Mouse (Mus musculus) embryonic facial prominence, embryonic 13.5 days (tissue): Measurements from ENCODE around the gene Sik2. TPM values are rescaled to one million over a fixed set of nuclear protein-coding genes. Genes with fewer than 3 reads are reported as not detected.

Source experiments
- ATAC-seq: fragments of 200-750 bp; cut with Nextera tagmentation; 2 replicates; pipeline ENCODE4 v1.8.0; 2017; ENCODE audit warnings: low read depth; ENCODE audit not compliant: insufficient number of reproducible peaks, insufficient read depth, low FRiP score, low TSS enrichment
- H3K27ac ChIP-seq: fragments of 300-500 bp; sonication (generic); 2 replicates; pipeline ENCODE4 v1.5.1; 2015; ENCODE audit warnings: moderate library complexity, mild to moderate bottlenecking, inconsistent platforms
- H3K27me3 ChIP-seq: fragments of 300-500 bp; sonication (generic); 2 replicates; pipeline ENCODE4 v1.6.1; 2015; ENCODE audit warnings: mild to moderate bottlenecking, inconsistent platforms
- H3K36me3 ChIP-seq: fragments of 300-500 bp; sonication (generic); 2 replicates; pipeline ENCODE4 v1.6.1; 2015; ENCODE audit warnings: mild to moderate bottlenecking, inconsistent platforms
- H3K4me1 ChIP-seq: fragments of 300-500 bp; sonication (generic); 2 replicates; pipeline ENCODE4 v1.6.1; 2015; ENCODE audit warnings: inconsistent platforms
- H3K4me2 ChIP-seq: fragments of 300-500 bp; sonication (generic); 2 replicates; pipeline ENCODE4 v1.6.1; 2015; ENCODE audit warnings: moderate library complexity, mild to moderate bottlenecking, inconsistent platforms
- H3K4me3 ChIP-seq: fragments of 300-500 bp; sonication (generic); 2 replicates; pipeline ENCODE4 v1.5.1; 2015; ENCODE audit warnings: mild to moderate bottlenecking, inconsistent platforms
- H3K9ac ChIP-seq: fragments of 300-500 bp; sonication (generic); 2 replicates; pipeline ENCODE4 v1.6.1; 2015; ENCODE audit warnings: mild to moderate bottlenecking, inconsistent platforms
- H3K9me3 ChIP-seq: fragments of 300-500 bp; sonication (generic); 2 replicates; pipeline ENCODE4 v1.6.1; 2016; ENCODE audit warnings: inconsistent platforms
- WGBS: fragments of 180-500 bp; shearing (Covaris S2); methylation state at CpG from one replicate; pipeline ENCODE4 v1.1.7; 2015; ENCODE audit warnings: mixed read lengths; 5-methylcytosine and 5-hydroxymethylcytosine counted together
- polyA plus RNA-seq: library from polyadenylated mRNA; unstranded; fragments of >200 nt; fragmentation: Nextera tagmentation; extraction: Ambion mirVana; gene quantifications from 2 replicates; pipeline ENCODE4 v1.2.1, GENCODE M21; 2015

Gene Sik2
- polyA plus RNA-seq, 1 experiment from 2014 or later = 19.4 TPM

GRCm38 (mm10) chr9:50941804-50942401 lies 67.0 kb downstream of the Sik2 start:
- Histone ChIP-seq H3K36me3 (no peaks in the 10 kb centered on the region), H3K27ac (no peak overlapping the region), H3K27me3 (no peaks in the 10 kb centered on the region), H3K9me3 (no peaks in the 10 kb centered on the region), H3K4me2 (no peak overlapping the region), H3K4me1 (no peaks in the 10 kb centered on the region), H3K4me3 (no peak overlapping the region), H3K9ac (no peak overlapping the region)
- WGBS = 69% methylated on average over 3 of the region's 3 CpGs
- ATAC-seq = no peak

- Histone ChIP-seq H3K9me3 (no peaks in the 10 kb centered on the region), H3K4me2 (no peak overlapping the region), H3K9ac (no peak overlapping the region), H3K27me3 (no peaks in the 10 kb centered on the region), H3K36me3 (peaks cover 29% of the 10 kb centered on the region), H3K4me1 (no peaks in the 10 kb centered on the region), H3K27ac (no peak overlapping the region), H3K4me3 (no peak overlapping the region)
- no peak for ATAC-seq
Observed at GRCm38 (mm10) chr9:50929986-50930385, 78.9 kb downstream of the Sik2 start.

DNA sequence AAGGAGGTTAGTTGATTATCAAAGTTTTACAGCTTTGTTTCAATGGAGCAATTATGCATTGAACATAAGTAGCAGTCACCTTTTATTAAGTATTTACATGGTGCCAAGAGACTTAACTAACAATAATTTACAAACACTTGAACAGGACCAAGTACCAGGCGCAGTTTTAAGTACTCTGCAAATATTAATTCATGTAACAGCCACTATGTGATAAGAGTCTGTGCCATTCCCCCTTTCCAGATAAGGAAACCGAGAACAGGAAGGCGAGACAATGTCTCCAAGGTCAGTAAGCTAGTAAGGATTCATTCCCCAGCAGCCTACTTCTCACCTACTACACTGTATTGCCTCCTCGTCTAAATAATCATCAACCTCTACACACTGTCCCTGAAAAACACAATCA lies 83.1 kb downstream of the Sik2 start:
- Histone ChIP-seq H3K27me3 (no peaks in the 10 kb centered on the region), H3K4me3 (no peak overlapping the region), H3K9me3 (no peaks in the 10 kb centered on the region), H3K27ac (no peak overlapping the region), H3K36me3 (peaks cover 7% of the 10 kb centered on the region; the same call in 1 of the 2 replicates), H3K9ac (no peak overlapping the region), H3K4me2 (no peak overlapping the region), H3K4me1 (peaks cover 6% of the 10 kb centered on the region)
- WGBS = 93% methylated on average over 4 of the region's 4 CpGs
- no peak for ATAC-seq

DNA sequence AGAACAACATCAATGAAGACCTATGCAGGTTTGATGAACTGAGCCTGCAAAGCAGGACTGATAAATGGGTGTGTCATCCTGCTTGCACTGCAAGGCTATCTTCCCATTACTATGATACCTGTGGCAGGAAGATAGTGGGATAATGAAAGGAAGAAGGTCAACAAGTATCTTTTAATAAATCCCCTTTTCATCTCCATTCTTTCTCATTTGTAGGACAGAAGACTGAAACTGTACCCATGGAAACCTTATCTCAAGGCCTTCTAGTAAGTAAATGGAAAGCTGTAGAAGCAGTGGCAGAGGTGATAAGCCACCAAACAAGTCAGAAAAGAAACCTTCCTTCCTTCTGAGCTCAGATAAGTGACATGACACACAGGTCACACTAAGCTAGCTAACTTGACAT lies 84.4 kb downstream of the Sik2 start:
- peaks cover 5% of the 10 kb centered on the region; the same call in 1 of the 2 replicates for H3K36me3 ChIP-seq
- no peaks in the 10 kb centered on the region for H3K27me3 ChIP-seq
- no peak overlapping the region for H3K4me2 ChIP-seq
- H3K27ac ChIP-seq = no peak overlapping the region
- no peak overlapping the region for H3K4me3 ChIP-seq
- H3K9me3 ChIP-seq = no peaks in the 10 kb centered on the region
- ATAC-seq = no peak
- peaks cover 8% of the 10 kb centered on the region for H3K4me1 ChIP-seq
- no peak overlapping the region for H3K9ac ChIP-seq

DNA sequence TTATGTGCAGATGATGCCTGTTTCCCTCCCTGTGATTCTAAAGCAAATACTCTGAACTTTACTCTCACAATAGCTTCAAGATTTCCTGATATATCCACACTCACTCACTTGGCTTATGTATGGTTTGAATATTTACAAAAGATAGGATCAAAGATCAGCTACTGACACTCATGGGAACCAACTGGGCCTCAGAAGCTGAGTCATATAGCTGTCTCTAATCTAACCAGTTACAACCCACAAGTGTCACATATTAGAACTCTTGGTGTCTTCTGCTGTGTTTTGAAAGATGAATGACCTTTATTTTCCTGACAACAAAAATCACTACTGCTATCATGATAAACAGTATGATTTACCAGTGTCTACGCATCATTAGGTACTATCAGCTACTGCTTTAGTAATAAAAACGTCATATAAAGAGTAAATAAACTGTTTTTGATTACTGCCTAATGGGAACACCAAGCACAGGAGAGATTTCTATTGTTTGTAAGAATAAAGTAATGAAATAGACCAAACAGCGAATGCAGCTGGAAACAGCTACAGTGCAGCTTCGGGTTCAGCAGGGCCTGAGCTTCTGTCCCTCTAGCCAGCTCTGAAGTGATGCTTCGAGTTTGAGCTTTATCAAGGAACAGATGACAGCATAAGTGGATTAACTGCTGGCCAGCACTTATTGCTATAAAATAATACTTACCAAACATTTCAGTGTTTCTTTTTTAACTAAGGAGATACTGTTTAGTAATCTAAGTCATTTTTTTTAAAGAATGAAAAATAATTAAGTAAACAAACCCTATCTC lies 86.3 kb downstream of the Sik2 start:
- 74% methylated on average over 5 of the region's 5 CpGs for WGBS
- Histone ChIP-seq H3K9ac (no peak overlapping the region), H3K27ac (no peak overlapping the region), H3K4me2 (no peak overlapping the region), H3K4me3 (no peak overlapping the region), H3K9me3 (no peaks in the 10 kb centered on the region), H3K36me3 (0 out of 2 replicates have a peak, but pooled peaks cover under 1% of the 10 kb centered on the region), H3K27me3 (no peaks in the 10 kb centered on the region), H3K4me1 (peaks cover 8% of the 10 kb centered on the region)
- ATAC-seq = no peak

- Histone ChIP-seq H3K4me3 (no peak overlapping the region), H3K27ac (peak overlapping the region; percentile 57; the same call in 1 of the 2 replicates), H3K9me3 (no peaks in the 10 kb centered on the region), H3K4me2 (no peak overlapping the region), H3K36me3 (no peaks in the 10 kb centered on the region), H3K4me1 (peaks cover 8% of the 10 kb centered on the region), H3K27me3 (no peaks in the 10 kb centered on the region), H3K9ac (no peak overlapping the region)
- ATAC-seq = no peak
- WGBS = 73% methylated on average over 3 of the region's 3 CpGs
Observed at GRCm38 (mm10) chr9:50920933-50921895, 87.7 kb downstream of the Sik2 start.

- Histone ChIP-seq H3K27ac (no peak overlapping the region), H3K36me3 (0 out of 2 replicates have a peak, but pooled peaks cover 9% of the 10 kb centered on the region), H3K9ac (no peak overlapping the region), H3K27me3 (no peaks in the 10 kb centered on the region), H3K4me3 (no peak overlapping the region), H3K9me3 (no peaks in the 10 kb centered on the region), H3K4me2 (no peak overlapping the region), H3K4me1 (peaks cover 8% of the 10 kb centered on the region)
- ATAC-seq = no peak
- WGBS = over 99% methylated on average over 2 of the region's 2 CpGs
Observed at GRCm38 (mm10) chr9:50919554-50919953, 89.3 kb downstream of the Sik2 start.

GRCm38 (mm10) chr9:50918131-50918530 lies 90.7 kb downstream of the Sik2 start:
- no peak overlapping the region for H3K4me2 ChIP-seq
- peaks cover 8% of the 10 kb centered on the region for H3K4me1 ChIP-seq
- H3K4me3 ChIP-seq = no peak overlapping the region
- H3K9ac ChIP-seq = no peak overlapping the region
- H3K27ac ChIP-seq = no peak overlapping the region
- WGBS = 81% methylated on average over 3 of the region's 3 CpGs
- H3K36me3 ChIP-seq = 0 out of 2 replicates have a peak, but pooled peaks cover 14% of the 10 kb centered on the region
- no peak for ATAC-seq
- H3K27me3 ChIP-seq = no peaks in the 10 kb centered on the region
- H3K9me3 ChIP-seq = no peaks in the 10 kb centered on the region

DNA sequence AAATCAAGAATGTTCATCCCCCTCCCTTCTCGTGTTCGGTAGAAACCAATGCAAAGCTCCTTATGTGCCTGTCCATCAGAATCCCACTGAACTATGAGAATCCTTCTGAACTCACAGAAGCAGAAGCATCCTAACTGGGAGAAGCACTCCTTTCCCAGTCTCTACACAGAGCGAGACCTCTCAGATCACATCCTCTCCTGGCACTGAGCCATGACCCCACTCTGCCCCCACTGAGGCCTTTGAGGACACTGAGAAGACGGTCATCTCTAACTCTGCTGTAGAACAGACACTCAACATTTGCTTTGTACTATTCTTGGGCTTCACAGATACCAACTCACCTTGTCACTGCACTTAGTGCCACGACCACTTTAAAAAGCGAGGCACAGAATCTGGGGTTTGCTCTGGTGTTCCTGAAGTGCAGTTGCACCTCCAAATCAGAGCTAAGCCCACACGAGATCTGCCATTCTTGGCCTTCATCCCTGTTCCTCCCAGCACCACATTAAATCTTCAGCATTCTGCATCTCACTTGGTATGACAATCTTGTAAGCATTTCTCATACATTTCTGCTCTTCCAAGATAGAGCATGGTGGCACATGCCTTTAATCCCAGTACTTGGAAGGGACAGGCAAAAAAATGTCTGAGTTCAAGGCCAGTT lies 96.9 kb downstream of the Sik2 start:
- no peak overlapping the region for H3K9ac ChIP-seq
- no peaks in the 10 kb centered on the region for H3K27me3 ChIP-seq
- no peak overlapping the region for H3K27ac ChIP-seq
- H3K4me1 ChIP-seq = no peaks in the 10 kb centered on the region
- ATAC-seq = no peak
- H3K9me3 ChIP-seq = no peaks in the 10 kb centered on the region
- 90% methylated on average over 7 of the region's 7 CpGs for WGBS
- peaks cover 30% of the 10 kb centered on the region for H3K36me3 ChIP-seq
- no peak overlapping the region for H3K4me2 ChIP-seq
- H3K4me3 ChIP-seq = no peak overlapping the region

DNA sequence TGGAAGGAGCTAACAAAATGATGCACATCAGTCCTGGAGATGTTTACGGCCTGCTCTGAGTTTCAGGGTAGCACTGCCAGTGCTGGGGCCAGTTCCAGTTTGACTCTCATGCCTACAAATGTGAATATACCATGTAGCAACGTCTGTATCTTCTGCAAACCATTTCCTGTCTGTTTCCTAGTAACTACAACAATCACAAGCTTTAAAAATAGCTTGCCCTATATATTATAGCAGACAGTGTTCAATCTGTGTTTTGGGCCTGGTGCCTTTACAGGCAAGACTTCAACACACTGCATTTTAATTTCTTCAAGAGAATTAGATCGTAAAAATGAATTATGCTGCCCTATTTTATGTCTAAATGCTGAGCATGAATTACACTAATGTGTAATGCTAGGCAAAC lies 103.6 kb downstream of the Sik2 start:
- H3K4me2 ChIP-seq = no peak overlapping the region
- no peak overlapping the region for H3K27ac ChIP-seq
- H3K4me1 ChIP-seq = peaks cover 5% of the 10 kb centered on the region
- no peaks in the 10 kb centered on the region for H3K27me3 ChIP-seq
- no peaks in the 10 kb centered on the region for H3K9me3 ChIP-seq
- H3K36me3 ChIP-seq = peaks cover 7% of the 10 kb centered on the region; the same call in 1 of the 2 replicates
- H3K9ac ChIP-seq = no peak overlapping the region
- H3K4me3 ChIP-seq = no peak overlapping the region
- 77% methylated on average over 3 of the region's 3 CpGs for WGBS
- ATAC-seq = no peak

DNA sequence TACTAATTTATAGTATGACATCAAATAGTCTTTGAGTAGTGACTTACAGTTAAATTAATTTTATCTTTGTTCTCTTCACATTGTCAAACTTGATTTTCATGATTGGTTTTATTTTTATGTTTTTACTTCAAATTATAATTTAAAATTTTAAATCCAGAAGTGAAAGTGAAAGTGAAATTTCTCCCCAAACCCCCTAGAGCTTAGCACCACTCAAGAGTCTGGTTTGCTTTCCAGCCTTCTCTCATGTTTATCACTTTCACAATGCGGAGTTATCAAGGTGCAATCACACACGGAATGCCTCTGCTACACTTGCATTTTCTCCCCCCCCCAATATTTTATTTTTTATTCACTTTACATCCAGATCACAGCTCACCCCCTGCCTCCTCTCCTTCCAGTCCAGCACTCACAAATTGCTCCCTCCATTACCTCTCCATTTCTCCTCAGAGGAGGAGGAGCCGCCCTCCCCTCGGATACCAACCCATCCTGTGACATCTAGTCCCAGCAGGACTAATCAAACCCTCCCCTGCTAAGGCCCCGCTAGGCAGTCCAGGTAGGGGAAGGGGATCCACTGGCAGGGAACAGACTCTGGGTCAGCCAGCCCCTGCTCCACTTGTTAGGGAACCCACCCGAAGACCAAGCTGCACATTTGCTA lies 104.6 kb downstream of the Sik2 start:
- peaks cover 14% of the 10 kb centered on the region for H3K4me1 ChIP-seq
- no peak for ATAC-seq
- H3K9me3 ChIP-seq = no peaks in the 10 kb centered on the region
- peaks cover 7% of the 10 kb centered on the region; the same call in 1 of the 2 replicates for H3K36me3 ChIP-seq
- no peak overlapping the region for H3K4me3 ChIP-seq
- H3K27ac ChIP-seq = no peak overlapping the region
- no peak overlapping the region for H3K4me2 ChIP-seq
- 79% methylated on average over 6 of the region's 6 CpGs for WGBS
- H3K27me3 ChIP-seq = no peaks in the 10 kb centered on the region
- no peak overlapping the region for H3K9ac ChIP-seq
